Mouse (Mus musculus) gastrocnemius, postnatal 36 days (tissue): Measurements from ENCODE around the gene Ttll5. TPM values are rescaled to one million over a fixed set of nuclear protein-coding genes. Genes with fewer than 3 reads are reported as not detected.

Experiments used
- DNase-seq, 2 experiments: peaks; one replicate each; pipeline ENCODE4 v3.0.0; 2022
- intact Hi-C: fragments of 180-260 bp; cut with DNase I; formaldehyde crosslinking; loops from one replicate; pipeline ENCODE4 v1.15.1; 2025
- total RNA-seq, 2 experiments: library from RNA; stranded (reverse); gene quantifications; 2 replicates each; pipeline ENCODE4 v1.2.3; 2021

The Ttll5 gene
- total RNA-seq, 2 experiments from 2014 or later = 5.5 to 6.1 TPM

DNA sequence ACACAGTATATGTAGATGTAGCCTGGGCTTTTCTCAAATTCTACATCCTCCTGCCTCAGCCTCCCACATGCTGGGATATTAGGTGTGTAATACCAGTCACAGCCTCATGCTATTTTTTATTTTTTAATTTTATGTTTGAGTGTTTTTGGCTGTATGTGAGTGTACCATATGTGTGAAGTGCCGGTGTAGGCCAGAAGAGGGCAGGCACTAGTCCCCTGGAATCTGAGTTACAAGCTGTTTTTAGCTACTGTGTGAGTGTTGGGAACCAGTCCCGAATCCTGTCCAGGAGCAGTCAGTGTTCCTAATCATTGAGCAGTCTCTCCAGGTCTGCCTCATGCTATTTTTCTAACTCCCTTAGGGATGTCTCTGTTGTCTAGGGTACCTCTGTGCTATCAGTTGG is 13.3 kb downstream of the Ttll5 start:
- DNase-seq = no peak
- intact Hi-C loops = no loop called here

DNA sequence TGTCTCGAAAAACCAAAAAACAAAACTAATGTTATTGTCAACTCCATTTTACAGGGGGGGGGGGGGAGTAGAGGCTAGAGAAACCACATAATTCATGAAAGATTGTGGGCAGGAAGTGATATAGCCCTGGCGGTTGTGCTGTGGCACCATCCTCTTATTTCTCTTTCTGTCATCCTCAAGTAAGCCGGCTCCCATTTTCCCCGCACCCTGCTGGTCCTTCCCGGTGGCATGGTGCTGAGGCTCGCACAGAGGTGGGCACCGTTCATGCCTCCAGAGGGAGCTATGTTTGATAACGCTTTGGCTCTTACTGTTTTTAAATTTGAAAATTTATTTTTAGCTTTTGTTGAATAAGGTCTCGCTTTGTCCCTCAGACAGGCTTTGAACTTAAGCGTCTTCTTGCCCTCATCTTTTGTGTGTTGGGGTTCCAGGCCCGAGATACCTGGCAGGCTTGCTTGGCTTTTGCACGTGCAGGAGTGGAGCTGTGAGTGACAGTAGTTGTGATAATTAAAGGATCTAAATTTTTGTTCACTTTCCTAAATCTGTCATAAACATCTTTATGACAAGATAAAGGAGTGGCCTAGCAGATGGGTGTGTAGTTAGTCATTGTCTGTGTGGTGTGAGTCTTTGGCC is 15.0 kb downstream of the Ttll5 start:
- intact Hi-C loops = no loop called here
- DNase-seq = no peak

DNA sequence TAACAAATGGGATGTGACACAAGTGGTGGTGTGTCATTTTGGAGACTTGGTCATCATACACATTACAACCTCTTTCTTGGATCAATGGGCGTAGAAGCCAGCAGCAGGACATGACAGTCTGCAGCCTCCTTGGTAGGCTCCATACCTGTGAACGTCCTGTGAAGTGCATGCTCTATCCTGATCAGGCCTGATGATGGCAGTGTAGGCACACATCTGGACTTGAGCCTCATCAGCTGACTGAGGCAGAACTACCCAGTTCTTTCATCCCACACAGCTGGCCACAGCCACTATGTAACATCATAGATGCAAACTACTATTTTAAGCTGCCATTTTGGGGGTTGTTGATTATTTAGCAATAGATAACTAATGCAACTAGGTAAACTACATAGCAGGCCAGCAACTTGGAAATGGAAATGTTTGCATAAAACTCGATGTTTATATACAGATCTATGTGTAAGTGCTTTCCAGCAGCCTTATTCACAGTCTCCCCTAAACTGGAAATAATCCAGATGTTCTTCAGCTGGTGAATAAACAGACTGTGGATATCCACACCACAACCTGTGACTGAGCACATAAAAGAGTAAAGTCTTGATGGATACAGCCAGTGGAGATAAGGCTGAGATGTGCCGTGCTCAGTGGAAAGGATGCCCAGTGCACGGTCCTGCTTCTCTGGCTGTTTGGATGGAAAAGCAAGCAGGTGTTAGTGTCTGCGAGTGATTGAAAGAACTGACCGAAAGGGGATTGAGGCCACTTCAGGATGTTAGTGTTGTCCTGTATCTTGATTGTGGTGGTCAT is 23.9 kb downstream of the Ttll5 start:
- intact Hi-C loops = loop anchor here (2.0 kb wide), 1 partner anchor 230 kb away; the partner anchor contains the start of gene Tgfb3
- DNase-seq = peak; percentile 36 to 37

GRCm38 (mm10) chr12:85850661-85851060 is 26.2 kb downstream of the Ttll5 start:
- intact Hi-C loops = no loop called here
- DNase-seq = no peak

GRCm38 (mm10) chr12:85853836-85854235 is 29.4 kb downstream of the Ttll5 start:
- no peak for DNase-seq
- intact Hi-C loops = no loop called here

DNA sequence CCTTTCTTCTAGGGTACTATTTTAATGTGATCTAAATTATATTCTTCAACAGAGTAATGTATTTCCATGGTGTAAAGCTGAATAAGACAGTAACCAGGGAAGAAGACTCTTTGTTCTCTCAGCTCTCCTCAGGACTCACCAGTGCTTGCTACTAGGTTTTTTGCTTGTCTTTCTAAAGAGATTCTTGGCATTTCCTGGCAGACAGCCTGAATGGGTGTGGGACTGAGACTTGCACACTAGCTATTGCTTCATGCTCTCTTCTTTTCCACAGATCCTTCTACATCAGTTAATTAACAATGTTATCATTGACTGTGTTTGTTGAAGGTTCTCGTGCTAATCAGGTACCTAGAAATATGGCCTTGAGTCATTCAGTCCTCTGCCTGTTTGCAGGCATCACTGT is 29.8 kb downstream of the Ttll5 start:
- DNase-seq = no peak
- intact Hi-C loops = no loop called here

DNA sequence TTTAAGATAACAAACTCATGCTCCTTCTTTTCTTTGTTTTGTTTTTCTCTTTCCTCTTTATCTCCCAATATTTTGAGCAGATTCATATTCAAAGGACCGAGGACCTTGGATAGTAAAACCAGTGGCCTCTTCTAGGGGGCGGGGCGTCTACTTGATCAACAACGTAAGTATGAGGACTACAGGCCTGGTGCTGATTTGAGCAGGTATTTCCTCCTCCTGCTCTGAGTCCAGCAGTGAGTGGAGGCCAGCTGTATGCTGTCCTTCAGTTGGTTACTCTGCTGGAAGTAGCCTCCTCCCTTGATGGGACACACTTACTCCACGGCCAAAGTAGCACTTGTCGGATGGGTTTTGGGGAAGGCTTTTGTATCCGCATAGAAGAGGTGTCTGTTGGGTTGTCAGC is 32.8 kb downstream of the Ttll5 start:
- intact Hi-C loops = loop anchor here (5.0 kb wide), 1 partner anchor 165 kb away; no protein-coding TSS in a partner anchor
- DNase-seq = no peak

DNA sequence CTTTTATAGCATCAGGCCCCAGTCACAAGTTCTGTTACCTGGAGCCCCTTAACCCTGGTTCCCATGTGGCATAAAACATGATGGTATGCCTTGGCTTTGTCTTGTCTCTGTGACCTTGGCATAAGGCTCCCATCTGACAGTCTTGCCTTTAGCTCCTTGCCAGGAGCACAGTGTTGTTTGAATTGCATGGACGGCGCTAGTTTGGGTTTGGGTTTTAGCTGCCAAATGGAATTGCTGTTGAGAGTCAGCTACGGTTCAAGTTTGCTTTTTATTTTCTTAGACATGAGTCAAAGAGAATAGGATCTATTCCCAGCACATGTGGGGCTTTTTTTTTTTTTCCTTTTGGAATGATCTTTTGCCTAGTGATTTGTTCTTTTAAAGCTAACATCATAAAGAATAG is 34.7 kb downstream of the Ttll5 start:
- intact Hi-C loops = loop anchor here (5.0 kb wide), 1 partner anchor 163 kb away; no protein-coding TSS in a partner anchor
- DNase-seq = no peak

- intact Hi-C loops = loop anchor here (5.0 kb wide), 2 partner anchors 63 to 163 kb away; no protein-coding TSS in a partner anchor
- no peak for DNase-seq
Observed at GRCm38 (mm10) chr12:85859511-85860189, 35.2 kb downstream of the Ttll5 start.

DNA sequence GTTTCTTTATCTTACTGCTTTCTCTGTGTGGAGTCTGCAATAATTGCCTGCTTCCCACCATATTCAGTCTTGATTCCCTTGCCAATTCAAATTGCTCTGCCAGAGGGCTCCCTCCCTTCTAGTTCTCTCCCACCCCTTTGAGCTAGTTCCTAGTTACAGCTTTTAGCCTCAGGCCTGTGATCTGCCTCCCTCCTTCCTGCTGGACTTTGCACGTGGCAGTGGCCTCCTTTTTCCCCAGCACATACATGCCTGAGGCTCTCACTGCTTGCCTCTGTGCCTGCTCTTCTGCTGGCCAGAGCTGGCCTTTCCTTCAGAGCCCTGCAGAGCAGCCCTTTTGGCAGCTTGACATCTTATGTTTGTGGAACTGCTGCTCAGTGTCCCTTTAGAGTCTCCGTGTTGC is 38.1 kb downstream of the Ttll5 start:
- intact Hi-C loops = loop anchor here (5.0 kb wide), 1 partner anchor 60 kb away; no protein-coding TSS in a partner anchor
- no peak for DNase-seq

- intact Hi-C loops = no loop called here
- DNase-seq = no peak
Observed at GRCm38 (mm10) chr12:85865526-85865925, 41.1 kb downstream of the Ttll5 start.

- DNase-seq = no peak
- intact Hi-C loops = loop anchor here (2.0 kb wide), 1 partner anchor 212 kb away; the partner anchor contains the start of gene Tgfb3
Observed at GRCm38 (mm10) chr12:85866624-85867023, 42.2 kb downstream of the Ttll5 start.

GRCm38 (mm10) chr12:85867125-85867524 is 42.7 kb downstream of the Ttll5 start:
- intact Hi-C loops = loop anchor here (2.0 kb wide), 1 partner anchor 212 kb away; the partner anchor contains the start of gene Tgfb3
- DNase-seq = no peak

GRCm38 (mm10) chr12:85869423-85869822 is 45.0 kb downstream of the Ttll5 start:
- intact Hi-C loops = no loop called here
- DNase-seq = peak; percentile 54 to 66

DNA sequence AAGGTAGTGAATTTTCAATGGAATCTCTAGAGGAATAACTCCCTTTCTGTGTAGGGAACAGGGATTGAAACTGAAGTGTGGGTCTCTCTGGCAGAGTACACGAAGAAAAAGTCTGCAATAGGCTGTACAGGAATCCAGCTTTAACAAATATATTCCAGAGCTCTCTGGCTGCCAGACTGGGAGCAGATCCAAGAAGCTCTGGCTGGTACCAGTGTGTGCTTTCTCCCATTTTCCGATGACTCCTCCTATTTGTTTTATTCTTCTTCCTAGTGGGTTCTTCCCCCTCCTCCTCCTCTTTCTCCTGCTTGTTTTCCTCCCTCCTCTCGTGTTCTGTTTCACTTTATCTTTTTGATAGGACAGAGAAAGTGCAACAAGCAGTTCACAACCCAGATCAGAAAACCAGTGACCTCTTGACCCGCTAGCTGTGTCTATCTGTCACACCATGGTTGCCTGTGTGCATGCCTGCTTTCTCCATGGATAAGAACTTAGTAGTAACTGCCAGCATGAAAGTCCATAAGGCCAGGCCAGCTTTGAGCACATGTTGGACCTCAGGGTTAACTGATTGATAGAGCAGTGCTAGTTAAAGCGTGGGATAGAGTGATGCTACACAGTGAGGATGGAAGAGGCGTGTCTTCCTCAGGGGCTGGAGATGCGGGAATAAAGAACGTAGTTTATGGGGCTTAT is 55.3 kb downstream of the Ttll5 start:
- intact Hi-C loops = no loop called here
- peak in 1 of 2 experiments; percentile 15 for DNase-seq

GRCm38 (mm10) chr12:85885024-85885423 is 60.6 kb downstream of the Ttll5 start:
- DNase-seq = no peak
- intact Hi-C loops = no loop called here

DNA sequence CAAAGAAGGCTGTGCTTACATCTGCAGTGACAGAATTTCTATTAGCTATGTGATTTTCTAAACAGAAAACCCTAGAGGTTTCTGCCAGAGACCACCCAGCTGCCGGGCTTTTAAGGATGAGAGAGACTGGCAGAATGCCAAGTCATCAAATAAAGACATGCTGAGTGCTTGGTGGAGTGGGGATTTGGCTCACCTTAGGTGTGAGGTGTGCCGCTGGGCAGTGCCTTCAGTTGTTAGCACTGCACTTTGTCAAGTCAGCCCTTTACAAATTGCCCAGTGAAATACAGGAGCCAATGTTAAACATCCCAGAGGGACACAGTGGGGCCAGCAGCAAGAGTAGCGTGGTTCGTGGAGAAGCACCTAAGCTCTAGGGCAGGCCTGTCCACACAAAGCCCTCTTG is 65.6 kb downstream of the Ttll5 start:
- intact Hi-C loops = no loop called here
- no peak for DNase-seq

- no peak for DNase-seq
Observed at GRCm38 (mm10) chr12:85903986-85904385, 79.5 kb downstream of the Ttll5 start.

GRCm38 (mm10) chr12:85905666-85906065 is 81.2 kb downstream of the Ttll5 start:
- intact Hi-C loops = no loop called here
- DNase-seq = no peak

More at GRCm38 (mm10) chr12:85903986-85904385, 79.5 kb downstream of the Ttll5 start:
- intact Hi-C loops = no loop called here

GRCm38 (mm10) chr12:85907896-85908295 is 83.4 kb downstream of the Ttll5 start:
- intact Hi-C loops = no loop called here

More at GRCm38 (mm10) chr12:85907896-85908295, 83.4 kb downstream of the Ttll5 start:
- no peak for DNase-seq
